Mouse (Mus musculus) embryonic fibroblast, embryonic 13.5 days (primary cell): Measurements from ENCODE around the gene Magi3.

ENCODE experiments used
- CTCF ChIP-seq: IDR thresholded peaks from 2 replicates; pipeline ENCODE4 v1.5.1; 2011; ENCODE audit warnings: mild to moderate bottlenecking, control low read depth, low read length, moderate library complexity, borderline replicate concordance; ENCODE audit not compliant: insufficient read depth
- POLR2A ChIP-seq: IDR thresholded peaks from 2 replicates; pipeline ENCODE4 v1.6.1; 2011; ENCODE audit warnings: low read depth, mild to moderate bottlenecking, control low read depth, low read length, moderate library complexity

DNA sequence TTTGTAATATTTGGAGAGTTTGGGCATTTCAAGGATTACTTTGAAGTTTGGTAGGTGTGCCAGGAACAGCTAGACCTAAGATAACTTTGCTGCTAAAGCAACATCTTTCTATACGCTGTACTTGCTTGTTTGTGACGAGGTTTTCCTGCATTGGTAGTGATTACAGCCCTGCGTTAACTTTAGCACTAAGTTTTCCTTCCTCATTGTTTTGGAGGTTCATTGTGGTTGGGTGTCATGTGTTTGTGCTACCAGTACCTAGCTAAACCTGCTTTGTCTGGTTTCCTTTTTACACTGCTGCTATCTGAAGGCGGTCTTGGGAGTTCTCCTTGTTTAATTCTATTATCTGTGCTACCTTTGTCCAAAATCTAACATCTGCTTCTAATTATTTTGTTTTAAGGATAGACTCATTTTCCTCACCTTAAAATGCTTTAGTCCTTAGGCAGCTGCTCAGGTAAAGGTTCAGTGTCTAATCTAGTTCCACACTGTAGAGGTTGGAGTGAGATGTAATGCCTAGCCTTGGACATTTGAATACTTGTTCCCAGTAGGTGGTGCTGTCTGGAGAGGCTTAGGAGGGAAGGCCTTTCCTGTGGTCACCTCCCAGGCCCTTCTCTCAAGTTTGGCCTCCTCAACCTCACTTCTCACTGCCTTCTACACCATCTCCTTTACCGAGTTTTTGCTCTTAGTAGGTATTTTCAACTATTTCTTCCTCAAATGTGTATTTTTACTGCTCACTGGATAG, 210.1 kb downstream of the Magi3 start:
- TF ChIP-seq POLR2A: no peak
- TF ChIP-seq CTCF: no peak
